Mouse (Mus musculus): ENCODE results near the gene Map2k5. TPM values are rescaled to one million over a fixed set of nuclear protein-coding genes. Genes with fewer than 3 reads are reported as not detected.

Gene Map2k5
- total RNA-seq, 1 experiment from 2014 or later, result 26.1 TPM

- ATAC-seq (replicated peaks in 1 of 2; ENCODE audit: insufficient read depth in 1 of 2, low FRiP score in 2 of 2, low TSS enrichment in 1 of 2, low read depth in 1 of 2, poor library complexity in 2 of 2, severe bottlenecking in 2 of 2), result peak in 1 of 2 experiments; percentile 14; a peak in 2 of 4 replicates
Measured at GRCm38 (mm10) chr9:63131957-63132602, 245.6 kb downstream of the Map2k5 start.

GRCm38 (mm10) chr9:63129641-63130041, 248.1 kb downstream of the Map2k5 start:
- no peak for ATAC-seq (replicated peaks in 1 of 2; ENCODE audit: insufficient read depth in 1 of 2, low FRiP score in 2 of 2, low TSS enrichment in 1 of 2, low read depth in 1 of 2, poor library complexity in 2 of 2, severe bottlenecking in 2 of 2)

GRCm38 (mm10) chr9:63124512-63124911, 253.2 kb downstream of the Map2k5 start:
- ATAC-seq (replicated peaks in 1 of 2; ENCODE audit: insufficient read depth in 1 of 2, low FRiP score in 2 of 2, low TSS enrichment in 1 of 2, low read depth in 1 of 2, poor library complexity in 2 of 2, severe bottlenecking in 2 of 2), result no peak

GRCm38 (mm10) chr9:63123451-63124438, 254.0 kb downstream of the Map2k5 start:
- ATAC-seq (replicated peaks in 1 of 2; ENCODE audit: insufficient read depth in 1 of 2, low FRiP score in 2 of 2, low TSS enrichment in 1 of 2, low read depth in 1 of 2, poor library complexity in 2 of 2, severe bottlenecking in 2 of 2), result peak; percentile 98 to 99

- no peak for ATAC-seq (replicated peaks in 1 of 2; ENCODE audit: insufficient read depth in 1 of 2, low FRiP score in 2 of 2, low TSS enrichment in 1 of 2, low read depth in 1 of 2, poor library complexity in 2 of 2, severe bottlenecking in 2 of 2)
Measured at GRCm38 (mm10) chr9:63122161-63122833, 255.4 kb downstream of the Map2k5 start.

GRCm38 (mm10) chr9:63118385-63118784, 259.3 kb downstream of the Map2k5 start:
- ATAC-seq (replicated peaks in 1 of 2; ENCODE audit: insufficient read depth in 1 of 2, low FRiP score in 2 of 2, low TSS enrichment in 1 of 2, low read depth in 1 of 2, poor library complexity in 2 of 2, severe bottlenecking in 2 of 2), result no peak

Other genes starting within 250 kb of the Map2k5 start
- gene Skor1, start 228.9 kb downstream of the Map2k5 start, total RNA-seq (2017), result not detected in 2 replicates
- gene 2300009A05Rik, start 21.3 kb upstream of the Map2k5 start, total RNA-seq (2017), result 4.2 and 12.6 TPM in 2 replicates
- gene Iqch, start 224.6 kb upstream of the Map2k5 start, total RNA-seq (2017), result 0.40 TPM in 1 of 2 replicates, not detected in the other
- gene Aagab, start 224.8 kb upstream of the Map2k5 start, total RNA-seq (2017), result 27.4 and 42.5 TPM in 2 replicates

Measured in hematopoietic stem cell, adult 5-6 weeks (primary cell).